In the genomic region with DNA sequence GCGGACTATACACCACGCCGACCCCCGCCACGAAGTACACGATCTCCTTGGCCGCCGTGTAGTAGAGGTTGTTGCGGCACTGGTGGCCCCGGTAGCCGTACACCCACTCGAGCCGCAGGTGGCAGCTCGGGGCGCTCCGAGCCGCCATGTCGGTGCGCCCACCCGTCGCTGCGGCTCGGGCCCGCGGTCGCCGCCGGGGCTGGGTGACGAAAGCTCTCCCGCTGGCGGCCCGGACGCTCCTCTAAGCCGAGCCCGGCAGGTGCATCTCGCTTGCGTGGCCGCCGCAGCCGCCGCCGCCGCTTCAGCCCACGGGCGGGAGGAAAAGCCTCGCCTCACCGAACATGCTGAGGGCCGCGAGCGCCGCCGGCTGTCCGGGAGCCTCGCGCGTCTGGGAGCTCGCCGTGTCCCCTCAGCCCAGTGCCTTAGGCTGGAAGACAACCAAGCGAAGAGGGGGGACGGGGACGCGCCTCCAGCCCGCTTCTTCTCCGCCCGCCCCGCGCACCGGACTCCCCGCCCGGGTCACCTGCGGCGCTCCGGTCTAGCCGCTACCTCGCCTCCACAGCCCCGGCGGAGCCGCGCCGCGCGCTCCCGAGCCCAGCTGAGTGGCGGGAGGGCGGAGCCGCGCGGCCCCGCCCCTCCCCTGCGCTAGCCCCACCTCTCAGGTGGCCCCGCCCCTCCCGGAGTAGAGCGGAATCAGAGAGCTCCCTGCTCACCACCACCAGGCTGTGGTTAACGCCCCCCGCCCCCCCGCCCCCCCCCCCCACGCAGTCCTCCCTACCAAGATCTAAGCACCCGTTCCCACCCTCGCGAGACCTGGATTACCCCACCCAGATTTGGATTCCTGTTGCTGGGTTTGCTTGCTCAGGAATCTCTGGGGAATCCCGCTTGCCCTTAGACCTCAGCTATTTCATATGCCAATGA, we compare ENCODE assay signal across 8 mouse cellular contexts. TPM values are rescaled to one million over a fixed set of nuclear protein-coding genes. Genes with fewer than 3 reads are reported as not detected.
DNase-seq lines count a peak whose midpoint lies in the region; ATAC-seq lines count a peak whose summit lies in the region.

A gene (minus strand): TSS at position 604 of the 921 bp plus-strand sequence.

- peak within 1 kb of the TSS; percentile 88 for H3K9ac ChIP-seq in heart, embryonic 13.5 days
- H3K9ac ChIP-seq in liver, embryonic 13.5 days, result peak within 1 kb of the TSS; percentile 69
- H3K9ac ChIP-seq in stomach, embryonic 15.5 days, result peak within 1 kb of the TSS; percentile 60

- H3K27ac ChIP-seq in heart, embryonic 13.5 days (replicated peaks), result peak within 1 kb of the TSS; percentile 71
- no peak within 1 kb of the TSS for H3K27ac ChIP-seq in liver, embryonic 13.5 days
- no peak within 1 kb of the TSS for H3K27ac ChIP-seq in stomach, embryonic 15.5 days

- peak within 1 kb of the TSS; percentile 89 for H3K4me2 ChIP-seq in heart, embryonic 13.5 days
- H3K4me2 ChIP-seq in liver, embryonic 13.5 days, result peak within 1 kb of the TSS; percentile 95
- peak within 1 kb of the TSS; percentile 97 for H3K4me2 ChIP-seq in stomach, embryonic 15.5 days

- peak within 1 kb of the TSS; percentile 71 for H3K4me3 ChIP-seq in erythroblast, embryonic 14.5 days (replicated peaks)
- H3K4me3 ChIP-seq in heart, embryonic 13.5 days, result peak within 1 kb of the TSS; percentile 88
- H3K4me3 ChIP-seq in liver, embryonic 13.5 days (replicated peaks), result peak within 1 kb of the TSS; percentile 72
- peak within 1 kb of the TSS; percentile 77 for H3K4me3 ChIP-seq in stomach, embryonic 15.5 days (replicated peaks)

- under 1% methylated on average over 76 of the region's 101 CpGs for WGBS in heart, embryonic 13.5 days
- WGBS in liver, embryonic 13.5 days (ENCODE audit: insufficient replicate concordance), result 1% methylated on average over 82 of the region's 101 CpGs
- under 1% methylated on average over 94 of the region's 101 CpGs for WGBS in stomach, embryonic 15.5 days

- H3K9me3 ChIP-seq in erythroblast, embryonic 14.5 days (ENCODE audit: control insufficient read depth, low read length), result no peaks in the 10 kb centered on the region
- H3K9me3 ChIP-seq in heart, embryonic 13.5 days, result no peaks in the 10 kb centered on the region
- no peaks in the 10 kb centered on the region for H3K9me3 ChIP-seq in liver, embryonic 13.5 days (replicated peaks)
- no peaks in the 10 kb centered on the region for H3K9me3 ChIP-seq in stomach, embryonic 15.5 days

- peak; percentile 60 for DNase-seq in brain, embryonic 18.5 days (ENCODE audit: low read depth, low spot score)
- peak; percentile 90 for DNase-seq in kidney, postnatal 10 days
- peak; percentile 60 for DNase-seq in liver, embryonic 13.5 days
- peak; percentile 87 for DNase-seq in neural tube, embryonic 10.5 days (ENCODE audit: extremely low spot score, low spot score)

- no peaks in the 10 kb centered on the region for H3K36me3 ChIP-seq in erythroblast, embryonic 14.5 days (ENCODE audit: control insufficient read depth)
- no peaks in the 10 kb centered on the region for H3K36me3 ChIP-seq in heart, embryonic 13.5 days
- H3K36me3 ChIP-seq in liver, embryonic 13.5 days, result no peaks in the 10 kb centered on the region
- no peaks in the 10 kb centered on the region for H3K36me3 ChIP-seq in stomach, embryonic 15.5 days

- H3K27me3 ChIP-seq in erythroblast, embryonic 14.5 days (ENCODE audit: control insufficient read depth), result peaks cover 26% of the 10 kb centered on the region
- H3K27me3 ChIP-seq in heart, embryonic 13.5 days (replicated peaks), result peaks cover 16% of the 10 kb centered on the region
- peaks cover 27% of the 10 kb centered on the region for H3K27me3 ChIP-seq in liver, embryonic 13.5 days
- H3K27me3 ChIP-seq in stomach, embryonic 15.5 days (replicated peaks), result peaks cover 4% of the 10 kb centered on the region; the same call in 1 of the 2 replicates

- peaks cover 11% of the 10 kb centered on the region for H3K4me1 ChIP-seq in erythroblast, embryonic 14.5 days (ENCODE audit: control insufficient read depth)
- peaks cover 11% of the 10 kb centered on the region for H3K4me1 ChIP-seq in heart, embryonic 13.5 days
- peaks cover 9% of the 10 kb centered on the region; the same call in 1 of the 2 replicates for H3K4me1 ChIP-seq in liver, embryonic 13.5 days (replicated peaks)
- H3K4me1 ChIP-seq in stomach, embryonic 15.5 days, result no peaks in the 10 kb centered on the region

- peak; percentile 80 for ATAC-seq in CD4-positive, CD25-positive, alpha-beta regulatory T cell, adult 4 months
- peak; percentile 88 for ATAC-seq in heart, embryonic 13.5 days (ENCODE audit: extremely low read depth, insufficient number of reproducible peaks, low FRiP score, low TSS enrichment)
- ATAC-seq in liver, embryonic 13.5 days (ENCODE audit: low read depth), result peak; percentile 97
- ATAC-seq in stomach, embryonic 15.5 days (ENCODE audit: insufficient read depth, low FRiP score, low read depth), result peak; percentile 92

RNA-seq across cellular contexts. Expression of the gene that starts here (rescaled TPM):
- 10 to 100 TPM in 1 of 2 experiments, 1 to 10 TPM in 1; 8.9 to 12.5 TPM for polyA plus RNA-seq in CD4-positive, CD25-positive, alpha-beta regulatory T cell, adult 4 months (2017; shearing (Covaris generic))
- 0.03 TPM in 1 of 2 replicates, not detected in the other for polyA plus RNA-seq in erythroblast, embryonic 14.5 days (2012)
- 4.4 and 5.0 TPM in 2 replicates for polyA plus RNA-seq in heart, embryonic 13.5 days (2015; fragmentation: Nextera tagmentation; extraction: Ambion mirVana)
- 0.36 and 0.49 TPM in 2 replicates for polyA plus RNA-seq in liver, embryonic 13.5 days (2015; fragmentation: Nextera tagmentation; extraction: Ambion mirVana)
- 10.4 and 10.9 TPM in 2 replicates for polyA plus RNA-seq in stomach, embryonic 15.5 days (2015; fragmentation: Nextera tagmentation; extraction: Ambion mirVana)

Comparison
In these comparisons a context has a peak if more than half of its experiments do, and no peak if none do; other contexts are left out.
1. Peak in DNase-seq, ATAC-seq, H3K4me3 ChIP-seq, H3K9ac ChIP-seq and H3K4me2 ChIP-seq in liver, embryonic 13.5 days; RNA of the gene not detected or under 1 TPM.